Mouse (Mus musculus) heart, adult 9 months (tissue): ENCODE measurements at regions not wholly inside any gene's neighbourhood (a gene's known extent, or its start where the extent isn't known, plus 50 kb on each side); places are given as distances from the start of the nearest gene placed in this dataset.

Experiments
- DNase-seq, 2 experiments: peaks; one replicate each; pipeline ENCODE4 v3.0.0; 2022; ENCODE audit warnings: low spot score in 2 of 2

DNA sequence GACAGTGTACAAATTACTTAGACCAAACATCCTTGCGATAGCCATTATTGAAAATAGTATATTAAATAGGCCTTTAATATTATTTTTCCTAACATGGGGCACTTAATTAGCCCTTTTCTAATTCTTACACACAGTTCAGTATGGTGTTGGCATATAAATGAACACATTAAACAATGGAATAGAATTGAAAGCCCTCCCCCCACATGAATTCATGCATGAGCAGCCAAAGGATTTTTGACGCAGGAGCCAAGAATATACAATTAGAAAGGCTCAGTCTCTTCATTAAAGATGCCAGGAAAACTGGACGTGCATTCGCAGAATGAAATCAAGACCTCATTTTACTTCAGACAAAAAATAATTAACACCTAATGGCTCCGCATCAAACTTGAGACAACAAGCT is 172.9 kb upstream of the Phactr1 start:
- DNase-seq, result no peak

DNA sequence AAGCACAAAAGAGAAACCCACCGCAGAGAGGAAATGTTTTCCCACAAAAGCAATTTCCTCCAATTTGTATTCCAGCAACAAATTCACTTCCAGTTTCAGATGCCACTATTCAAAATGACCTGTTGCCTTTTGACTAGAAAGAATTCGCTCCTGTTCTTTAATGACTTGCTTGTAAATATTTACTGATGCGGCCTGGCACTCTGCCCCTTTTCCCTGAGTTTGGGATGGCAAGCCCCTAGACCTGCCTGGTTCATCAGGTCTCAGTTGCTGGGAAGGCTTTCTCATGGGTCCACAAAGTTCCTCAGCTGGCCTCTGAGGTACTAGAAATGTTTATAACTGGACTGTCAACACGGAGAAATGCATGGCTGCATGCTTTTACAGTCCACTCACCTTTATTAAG is 161.7 kb upstream of the Phactr1 start:
- no peak for DNase-seq

DNA sequence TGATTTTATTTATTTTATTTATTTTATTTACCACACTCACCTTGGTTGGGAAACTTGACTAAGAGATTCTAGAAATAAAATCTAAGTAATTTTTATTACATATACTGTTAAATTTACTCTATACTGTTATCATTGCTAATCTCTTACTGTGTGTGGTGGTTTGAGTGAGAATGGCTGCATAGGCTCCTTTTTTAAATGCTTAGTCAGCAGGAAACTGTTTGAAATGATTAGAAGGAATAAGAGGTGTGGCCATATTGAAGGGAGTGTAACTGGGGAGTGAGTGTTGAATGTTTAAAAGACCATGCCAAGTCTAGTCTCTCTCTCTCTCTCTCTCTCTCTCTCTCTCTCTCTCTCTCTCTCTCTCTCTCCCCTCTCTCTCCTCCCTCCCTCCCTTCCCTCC is 157.9 kb upstream of the Phactr1 start:
- DNase-seq, result no peak

DNA sequence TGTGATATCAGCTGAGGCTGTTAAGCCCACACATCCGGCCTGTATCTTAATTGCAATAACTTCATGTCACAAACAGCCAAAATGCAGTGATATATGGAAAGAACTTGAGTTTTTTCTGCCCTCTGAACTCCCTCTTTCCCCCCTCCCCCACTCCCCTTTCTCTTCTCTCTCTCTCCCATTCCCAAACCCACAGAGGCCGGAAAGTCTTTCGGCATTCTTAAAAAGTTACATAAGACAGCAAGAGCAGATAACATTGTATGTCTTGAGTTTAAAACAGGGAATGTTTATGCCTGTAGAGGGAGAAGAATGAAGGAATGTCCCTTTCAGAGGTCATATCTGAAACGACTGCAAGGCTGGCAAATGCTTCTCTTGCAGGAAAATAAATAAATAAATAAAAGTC is 154.3 kb upstream of the Phactr1 start:
- no peak for DNase-seq

DNA sequence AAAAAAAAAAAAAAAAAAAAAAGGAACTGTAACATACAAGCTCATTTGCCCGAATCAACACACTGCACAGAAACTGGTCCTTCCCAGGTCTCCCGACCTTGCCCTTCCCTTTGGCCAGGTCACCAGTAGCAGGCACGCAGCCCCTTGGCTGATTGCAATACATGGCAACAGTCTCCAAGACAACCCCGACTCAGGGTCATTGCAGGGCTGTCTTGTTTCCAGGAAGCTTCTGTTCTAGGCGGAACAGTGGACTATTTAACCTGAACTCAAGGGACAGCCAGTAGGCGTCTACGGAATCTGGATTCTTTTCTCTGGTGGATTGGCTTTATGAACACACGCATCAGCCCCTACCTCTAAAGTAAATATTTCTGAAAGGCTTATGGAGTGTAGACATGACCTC is 153.5 kb upstream of the Phactr1 start:
- peak; percentile 74 to 82 for DNase-seq

DNA sequence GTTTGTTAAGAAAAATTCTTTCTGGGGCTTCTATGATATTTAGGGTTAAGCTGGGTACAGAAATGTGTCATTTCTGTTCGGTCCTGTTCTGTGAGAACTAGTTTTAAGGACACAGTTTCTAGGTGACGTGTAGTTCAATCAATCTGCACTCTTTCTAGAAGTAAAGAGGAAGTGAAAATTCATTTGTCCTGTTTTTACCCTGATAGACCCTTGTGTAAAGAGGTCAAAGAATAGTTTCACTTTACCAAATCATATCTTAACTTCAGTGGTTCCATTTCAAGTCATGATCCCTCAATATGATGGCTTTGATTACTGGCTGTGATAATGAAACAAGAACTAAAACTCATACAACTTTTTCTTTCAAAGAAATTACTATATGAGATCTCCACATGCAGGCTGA is 152.3 kb upstream of the Phactr1 start:
- no peak for DNase-seq

DNA sequence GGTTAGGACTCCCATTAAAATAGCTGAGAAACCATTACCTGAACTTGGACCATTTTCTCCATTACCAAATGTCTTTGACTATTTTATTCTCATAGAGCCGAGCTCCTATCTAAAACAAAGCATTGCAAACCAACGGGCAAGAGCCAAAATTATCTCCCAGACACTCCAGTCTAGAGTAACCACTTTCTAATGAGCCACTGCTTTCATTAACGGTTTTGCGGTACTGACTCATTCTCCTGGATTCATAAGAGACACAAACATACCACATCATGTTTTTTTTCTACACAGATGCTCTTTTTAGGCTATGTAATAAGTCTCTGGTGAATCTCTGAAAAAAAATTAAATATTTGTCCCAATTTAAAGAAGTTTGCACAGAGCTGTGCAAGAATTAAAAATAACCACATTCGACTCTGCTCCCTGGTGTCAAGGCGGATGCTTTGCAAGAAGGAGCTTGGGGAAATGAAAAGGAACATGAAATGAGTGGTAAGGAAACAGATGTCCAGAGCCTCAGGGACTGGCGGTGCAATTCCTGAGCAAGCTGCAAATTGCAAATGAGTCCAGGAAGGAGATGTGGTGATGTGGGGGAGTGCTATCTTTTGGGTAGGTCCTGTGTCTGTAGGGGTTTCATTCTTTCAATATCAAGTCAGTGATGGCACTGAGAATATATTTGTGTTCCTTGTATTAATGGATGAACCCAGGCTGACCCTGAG is 143.8 kb upstream of the Phactr1 start:
- peak; percentile 38 to 53 for DNase-seq

DNA sequence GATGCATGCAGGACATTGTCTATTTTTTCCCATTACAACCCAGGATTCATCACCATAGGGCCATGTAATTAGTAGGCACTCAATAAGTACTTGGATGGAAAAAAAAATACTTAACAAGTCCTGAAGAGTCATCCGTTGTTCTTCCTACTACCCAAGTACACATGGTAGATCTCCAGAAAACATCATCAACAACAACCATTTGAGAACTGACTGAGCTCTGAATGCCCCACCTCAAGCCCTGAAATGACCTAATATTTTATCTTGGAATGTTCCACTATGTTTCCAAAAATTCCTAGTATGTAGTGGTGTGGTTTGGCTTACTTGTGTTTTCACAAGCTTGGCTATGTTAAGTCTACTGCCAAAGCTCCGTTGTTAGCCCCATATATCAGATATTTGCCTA is 142.4 kb upstream of the Phactr1 start:
- peak; percentile 30 to 55 for DNase-seq

DNA sequence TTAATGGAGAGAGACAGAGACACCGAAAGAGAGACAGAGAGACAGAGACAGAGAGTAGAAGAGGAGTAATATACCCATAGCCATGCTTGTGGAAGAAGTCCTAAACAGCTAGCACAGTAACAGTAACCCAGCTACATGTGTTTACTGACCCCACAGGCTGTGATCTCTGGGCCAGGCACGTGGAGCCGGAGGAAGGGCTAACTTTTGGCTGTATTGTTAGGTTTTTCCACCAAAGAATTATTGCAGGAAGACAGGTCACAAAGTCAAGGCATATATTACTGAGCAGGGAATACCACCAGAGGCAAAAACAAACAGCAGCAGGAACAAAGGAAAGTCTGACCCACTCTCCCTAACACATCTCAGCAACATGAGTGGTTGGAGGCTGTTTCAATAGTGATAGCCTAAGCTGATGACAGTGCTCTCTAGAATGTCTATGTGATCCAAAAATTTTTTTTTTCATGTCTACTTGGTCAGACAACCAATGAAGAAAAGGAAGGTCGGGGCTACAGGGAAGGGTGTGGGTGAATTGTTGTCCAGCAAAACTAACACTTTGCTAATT is 135.8 kb upstream of the Phactr1 start:
- no peak for DNase-seq

DNA sequence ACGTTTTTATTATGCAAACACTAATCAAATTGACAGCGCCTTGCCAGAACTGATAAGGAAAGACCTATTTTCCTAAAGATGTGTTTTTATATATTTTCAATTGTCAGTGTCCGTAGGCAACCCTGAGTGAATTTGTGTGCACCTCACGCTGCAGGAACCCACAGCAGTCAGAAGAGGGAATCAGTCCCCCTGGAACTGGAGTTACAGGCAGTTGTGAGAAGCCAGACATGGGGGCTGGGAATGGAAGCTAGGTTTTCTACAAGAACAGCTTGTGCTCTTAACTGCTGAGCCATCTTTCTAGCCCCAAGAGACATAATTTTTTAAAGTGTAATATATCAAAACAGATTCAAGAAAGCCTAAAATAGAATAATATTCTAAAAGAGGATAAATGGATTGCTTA is 134.0 kb upstream of the Phactr1 start:
- no peak for DNase-seq

DNA sequence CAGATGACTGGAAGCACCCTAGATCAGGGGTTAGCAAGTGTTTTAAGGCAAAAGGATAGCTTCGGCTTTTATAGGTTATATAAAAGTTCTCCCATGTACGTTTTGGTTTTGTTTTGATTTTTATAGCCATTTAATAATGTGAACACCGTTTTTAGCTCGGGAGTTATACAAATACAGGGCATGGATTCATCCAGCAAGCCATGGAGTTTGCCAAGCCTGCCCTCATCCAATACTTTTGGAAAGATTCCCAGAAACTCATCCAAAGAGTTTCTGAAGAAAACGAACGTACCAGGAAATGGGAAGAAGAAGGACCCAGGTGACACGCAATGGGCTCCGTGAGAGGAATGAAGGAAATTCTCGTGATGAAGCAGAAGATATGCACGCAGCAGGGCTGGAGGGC is 133.6 kb upstream of the Phactr1 start:
- DNase-seq, result no peak

DNA sequence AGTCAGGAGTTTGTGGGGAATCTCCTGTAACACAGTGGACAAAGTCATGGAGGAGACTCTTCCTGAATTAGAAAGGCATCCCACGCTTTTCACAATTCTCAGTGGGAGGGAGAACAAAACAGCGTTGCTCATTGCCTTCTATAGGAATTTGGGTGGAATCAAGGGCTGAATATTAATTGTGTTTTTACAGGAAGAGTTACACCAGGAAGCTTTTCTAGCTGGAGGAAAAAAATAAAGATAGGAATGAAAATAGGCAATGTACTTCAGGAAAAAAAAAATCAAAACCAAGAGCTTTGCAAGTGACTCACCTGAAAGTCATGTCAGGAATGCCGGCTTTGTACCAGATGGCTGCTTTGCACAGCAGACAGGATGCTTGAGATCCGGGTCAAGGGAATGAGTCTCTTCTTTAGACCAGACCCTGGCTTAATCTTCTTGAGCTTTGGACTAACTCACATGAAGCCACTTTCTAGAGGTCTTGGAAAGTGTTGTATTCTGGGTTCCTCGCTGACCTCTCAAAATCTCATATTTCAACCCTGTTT is 131.3 kb upstream of the Phactr1 start:
- peak; percentile 54 to 64 for DNase-seq

DNA sequence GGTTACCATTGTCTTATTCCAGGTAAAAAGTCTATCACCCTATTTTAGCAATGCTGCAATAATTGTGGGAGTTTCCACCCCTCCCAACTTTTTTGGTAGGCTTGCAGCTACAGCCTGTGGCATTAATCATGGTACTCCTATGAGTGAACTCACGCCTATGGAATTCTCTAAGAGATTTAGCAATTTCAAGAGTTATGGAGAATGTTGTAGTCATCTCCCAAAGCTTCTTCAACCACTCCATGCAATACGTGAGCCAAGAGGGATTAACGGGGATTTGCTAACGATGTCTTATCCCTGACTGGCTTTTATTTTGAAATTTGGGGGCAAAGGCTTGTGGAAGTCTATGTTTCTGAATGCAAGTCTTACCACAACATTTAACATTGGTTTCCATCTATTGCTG is 125.5 kb upstream of the Phactr1 start:
- DNase-seq, result no peak

DNA sequence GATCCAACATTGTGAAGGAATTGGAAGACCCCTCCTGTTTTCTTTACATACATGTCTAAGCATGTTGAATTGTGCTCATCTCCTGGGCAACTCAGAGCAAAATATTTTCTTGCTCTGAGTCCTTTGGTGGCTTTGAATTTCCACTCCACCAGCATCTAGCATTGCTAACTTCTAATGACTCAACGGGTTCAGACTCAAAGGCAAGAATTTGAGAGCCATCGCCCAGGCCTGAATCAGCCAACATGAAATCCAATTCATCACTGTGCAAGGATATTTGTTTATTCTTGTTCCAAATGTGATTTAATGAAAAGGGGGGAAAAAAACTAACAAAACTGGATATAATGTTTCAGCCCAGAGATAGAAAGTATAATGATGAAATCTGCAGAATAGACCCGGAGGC is 121.9 kb upstream of the Phactr1 start:
- no peak for DNase-seq

DNA sequence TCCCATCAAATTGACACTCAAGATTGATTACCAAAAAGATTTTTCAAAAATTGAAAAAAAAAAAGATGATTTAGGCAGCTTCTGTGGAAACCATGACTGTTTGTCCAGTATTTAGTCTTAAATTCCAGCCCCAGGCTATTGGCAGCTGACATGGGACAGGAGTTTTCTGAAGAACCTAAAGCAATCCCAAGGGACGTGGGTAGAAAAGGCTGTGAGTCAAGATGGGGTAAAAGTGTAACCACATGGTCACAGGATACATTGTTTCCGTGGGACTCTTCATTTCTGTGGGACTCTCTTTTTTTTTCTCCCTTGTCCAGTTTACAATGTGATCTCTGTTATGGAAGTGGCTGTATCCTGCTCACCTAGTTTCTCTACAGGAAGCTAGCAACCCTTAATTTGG is 119.0 kb upstream of the Phactr1 start:
- DNase-seq, result no peak

DNA sequence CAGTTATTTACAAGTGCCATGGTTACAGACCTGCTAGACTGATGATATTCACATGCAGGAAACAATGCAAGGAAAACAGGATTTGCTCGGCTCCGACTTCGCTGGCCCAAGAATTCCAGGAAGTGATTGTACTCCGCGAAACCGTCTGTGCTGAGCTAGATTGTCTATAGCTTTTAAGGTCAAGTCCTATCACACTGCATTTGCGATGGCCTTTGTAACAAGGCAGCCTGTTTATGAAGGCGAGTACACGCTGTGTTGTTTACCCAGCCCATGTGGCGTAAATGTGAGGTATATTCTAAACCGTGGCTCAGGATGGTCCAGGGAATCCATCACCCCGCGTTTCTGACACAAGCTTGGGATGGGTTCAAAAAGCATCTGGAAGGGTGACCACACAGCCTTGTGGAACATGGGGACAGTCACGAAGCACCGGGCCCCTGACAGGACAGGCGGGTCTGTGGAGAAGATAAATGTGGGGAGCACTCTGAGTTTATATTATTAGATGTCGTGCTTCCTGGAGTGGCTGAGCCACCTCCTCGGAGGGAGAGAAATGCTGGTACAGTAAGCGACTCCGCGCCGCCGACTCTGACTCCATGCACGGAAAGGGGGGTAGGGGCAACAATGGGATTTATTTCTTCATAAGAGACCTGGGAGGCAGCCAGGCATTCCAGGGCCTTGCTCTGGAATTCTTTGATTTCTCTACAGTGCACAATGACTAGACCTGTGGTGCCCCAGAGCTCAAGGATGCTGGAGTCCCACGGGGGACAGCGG is 114.9 kb upstream of the Phactr1 start:
- DNase-seq, result peak; percentile 52 to 56

DNA sequence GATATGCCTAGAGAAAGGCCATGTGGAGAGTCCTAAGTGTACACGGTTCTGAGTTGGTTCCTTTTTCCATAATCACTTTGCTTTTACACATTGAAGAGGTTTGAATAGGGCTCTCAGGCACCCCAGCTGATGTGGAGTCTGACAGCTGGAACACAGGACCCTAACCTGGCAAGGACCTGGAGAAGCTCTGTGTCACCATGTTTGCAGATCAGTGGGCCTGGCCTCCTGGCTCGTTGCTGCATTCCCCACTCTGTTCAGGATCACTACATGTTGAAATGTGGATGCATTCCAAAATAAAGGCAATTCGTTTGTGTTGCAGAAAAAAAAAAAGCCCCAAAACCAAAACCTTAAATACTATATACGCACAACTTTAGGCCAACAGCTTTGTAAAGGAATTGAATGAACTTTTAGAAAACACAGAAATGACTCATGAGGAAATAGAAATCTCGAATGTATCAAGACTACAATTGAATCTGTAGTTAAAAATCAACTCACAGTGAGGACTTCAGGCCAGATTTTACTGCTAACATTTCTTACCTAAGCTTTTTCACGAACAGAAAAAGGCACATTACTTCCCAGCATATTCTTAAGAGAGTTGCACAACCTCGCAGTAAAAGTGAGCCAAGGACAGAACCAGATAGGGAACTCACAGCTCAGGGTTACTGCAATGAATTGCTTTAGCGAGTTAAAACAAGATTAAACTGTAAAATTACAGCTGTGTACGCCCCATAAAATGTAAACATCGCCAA is 109.6 kb upstream of the Phactr1 start:
- DNase-seq, result no peak

DNA sequence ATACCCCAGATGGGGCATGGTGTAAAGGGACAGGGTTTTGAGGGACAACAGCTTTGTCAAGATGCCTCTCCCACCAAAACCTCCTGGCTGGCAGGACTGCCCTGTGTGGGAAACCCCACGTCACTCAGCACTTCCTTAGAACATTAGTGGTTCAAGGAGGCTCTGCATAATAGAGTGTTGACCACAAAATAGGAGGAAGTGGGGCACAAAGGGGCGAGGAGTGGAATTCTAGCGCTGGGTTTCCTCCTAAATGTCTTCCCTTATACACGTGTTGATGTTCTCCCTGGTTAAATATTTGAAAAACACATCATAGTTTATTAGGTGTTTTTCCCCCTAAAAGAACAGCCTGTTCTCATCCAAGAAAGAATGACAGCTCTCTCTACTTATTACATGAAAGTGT is 106.2 kb upstream of the Phactr1 start:
- DNase-seq, result no peak

DNA sequence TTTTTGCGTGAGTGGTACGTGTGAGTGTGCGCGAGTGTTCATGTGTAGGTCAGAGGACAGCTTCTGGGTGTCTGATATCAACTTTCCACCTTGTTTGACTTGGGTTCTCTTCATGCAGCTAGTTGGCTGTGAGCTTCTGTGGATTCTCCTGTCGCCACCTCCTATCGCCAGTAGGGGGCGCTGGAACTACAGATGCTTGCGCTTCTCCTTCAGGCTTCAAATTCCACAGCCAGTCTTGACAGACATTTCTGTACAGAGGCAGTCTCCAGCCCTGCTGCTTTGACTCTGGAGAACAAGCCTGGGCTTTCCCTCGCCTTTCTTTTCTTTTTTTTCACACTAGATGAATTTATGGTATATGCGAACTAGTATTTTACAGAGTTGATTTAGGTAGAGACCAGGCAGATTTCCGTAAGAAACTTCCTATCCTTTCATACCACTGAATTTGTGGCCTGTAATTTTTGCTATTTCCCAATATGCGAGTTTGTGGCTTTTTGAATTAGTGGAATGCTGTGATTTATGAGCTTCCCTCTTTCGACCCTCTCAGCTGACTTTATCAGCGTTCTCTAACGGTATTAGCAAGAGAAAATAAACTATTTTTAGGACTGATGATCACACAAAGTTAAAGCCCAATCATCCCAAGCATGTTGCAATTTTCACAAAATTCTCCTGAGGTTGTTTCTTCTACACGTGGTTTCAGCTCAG is 104.5 kb upstream of the Phactr1 start:
- peak; percentile 31 to 77 for DNase-seq

DNA sequence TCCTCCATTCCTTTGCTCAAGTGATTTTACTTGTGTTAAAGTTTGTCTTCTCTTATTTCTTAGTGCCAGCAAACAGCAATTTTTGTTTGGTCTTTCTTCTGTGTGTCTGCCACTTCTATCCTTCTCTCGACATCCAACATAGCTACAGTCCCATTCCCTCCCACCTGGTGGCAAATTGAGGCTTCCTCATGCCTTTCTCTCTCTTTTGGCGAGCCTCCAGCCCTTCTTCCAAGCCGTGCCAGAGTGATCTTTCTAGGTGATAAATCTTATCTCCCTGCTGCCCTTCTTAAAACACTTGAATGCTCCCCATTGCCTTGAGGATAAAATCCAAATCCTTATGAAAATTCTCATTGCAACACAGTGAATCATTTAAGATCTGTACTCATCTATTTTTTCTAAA is 101.0 kb upstream of the Phactr1 start:
- DNase-seq, result no peak

DNA sequence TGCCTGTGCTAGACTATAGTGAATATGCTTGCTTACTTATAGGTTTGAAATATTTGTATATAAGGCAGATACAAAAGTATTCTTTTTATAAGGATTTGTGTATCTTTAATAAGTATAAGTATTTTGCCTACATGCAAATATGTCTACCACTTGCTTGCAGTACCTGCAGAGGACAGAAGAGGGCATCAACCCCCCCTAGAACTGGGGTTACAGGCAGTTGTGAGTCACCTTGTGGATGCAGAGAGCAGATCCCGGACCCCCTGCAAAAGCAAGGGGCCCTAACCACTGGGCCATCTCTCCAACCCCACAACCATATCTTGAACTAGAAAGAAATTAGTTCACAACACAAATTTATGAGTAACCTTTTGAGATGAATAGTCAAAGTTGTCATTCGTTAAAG is 91.3 kb upstream of the Phactr1 start:
- no peak for DNase-seq

DNA sequence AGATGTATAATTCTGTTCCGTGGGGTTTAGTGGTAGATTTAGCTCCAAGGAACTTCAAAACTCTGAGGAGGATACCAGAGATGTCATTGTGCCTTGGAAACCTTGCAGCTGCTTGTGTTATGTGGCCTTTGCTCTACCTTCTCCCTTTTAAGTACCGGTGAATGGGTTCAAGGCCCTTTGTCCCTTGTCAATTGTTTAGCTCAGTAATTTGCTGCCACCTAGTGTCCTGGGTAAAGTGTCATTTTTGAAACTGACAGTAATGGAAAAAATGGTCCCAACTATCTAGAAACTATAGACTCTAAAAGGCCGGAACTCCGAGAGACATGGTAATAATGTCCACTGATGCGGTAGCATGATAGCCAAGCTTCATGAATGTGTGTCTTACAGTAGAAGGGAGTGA is 90.8 kb upstream of the Phactr1 start:
- DNase-seq, result no peak
